In genomic region chr14:21773946-21774345, GRCm38 (mm10) we compare ENCODE assay signal across 29 mouse cellular contexts. TPM values are rescaled to one million over a fixed set of nuclear protein-coding genes. Genes with fewer than 3 reads are reported as not detected.
DNase-seq lines count a peak whose midpoint lies in the region; ATAC-seq and TF ChIP-seq lines count a peak whose summit lies in the region.
"Had no signal": no experiment of that assay in that cellular context is flagged by ENCODE, and none has a peak within 500 bp of the region (broad histone marks: within the 10 kb centered on the region; RNA-seq: fewer than 3 reads in every experiment).

No protein-coding gene starts in this region.

- H3K36me3 ChIP-seq in kidney, adult 2 months (ENCODE audit: control insufficient read depth, insufficient read depth, low read length): no peaks in the 10 kb centered on the region; the same call in 1 of the 2 replicates
- H3K36me3 ChIP-seq in liver, adult 2 months (ENCODE audit: control insufficient read depth, insufficient read depth, low read length): peaks cover 11% of the 10 kb centered on the region; the same call in 1 of the 2 replicates
- peaks cover 28% of the 10 kb centered on the region for H3K36me3 ChIP-seq in liver, embryonic 12.5 days
- 0 out of 2 replicates have a peak, but pooled peaks cover 5% of the 10 kb centered on the region for H3K36me3 ChIP-seq in intestine, postnatal 0 days (ENCODE audit: control insufficient read depth, insufficient read depth)

- H3K79me2 ChIP-seq in liver, adult 2 months (ENCODE audit: control insufficient read depth, insufficient read depth, low read length): peaks cover 34% of the 10 kb centered on the region

- H3K27ac ChIP-seq in kidney, adult 2 months (ENCODE audit: insufficient read depth, low read depth, low read length): no peak overlapping the region
- no peak overlapping the region for H3K27ac ChIP-seq in liver, adult 2 months (replicated peaks; ENCODE audit: insufficient read depth, low read depth, low read length)
- H3K27ac ChIP-seq in liver, embryonic 12.5 days: no peak overlapping the region
- H3K27ac ChIP-seq in intestine, postnatal 0 days (ENCODE audit: low read depth, low read length): no peak overlapping the region
- H3K27ac ChIP-seq: embryonic facial prominence, embryonic 10.5 days; embryonic facial prominence, embryonic 12.5 days; forebrain, embryonic 13.5 days; forebrain, embryonic 15.5 days had no signal

- no peak for TF ChIP-seq POLR2A in kidney, adult 2 months (IDR thresholded peaks at IDR 0.05; ENCODE audit: low read depth, low read length)
- no peak for TF ChIP-seq POLR2A in liver, adult 2 months (IDR thresholded peaks at IDR 0.05; ENCODE audit: extremely low read depth, insufficient read depth, low read length)

- no peak overlapping the region for H3K4me2 ChIP-seq in liver, embryonic 12.5 days
- H3K4me2 ChIP-seq in intestine, postnatal 0 days (replicated peaks; ENCODE audit: low read depth): no peak overlapping the region
- H3K4me2 ChIP-seq: embryonic facial prominence, embryonic 12.5 days; forebrain, embryonic 13.5 days; forebrain, embryonic 15.5 days had no signal

- H3K9me3 ChIP-seq in liver, embryonic 12.5 days (replicated peaks): no peaks in the 10 kb centered on the region
- no peaks in the 10 kb centered on the region for H3K9me3 ChIP-seq in intestine, postnatal 0 days (ENCODE audit: control insufficient read depth)
- H3K9me3 ChIP-seq: embryonic facial prominence, embryonic 12.5 days; forebrain, embryonic 13.5 days; forebrain, embryonic 15.5 days had no signal

- no peak overlapping the region for H3K4me3 ChIP-seq in kidney, adult 2 months (ENCODE audit: insufficient read depth, low read depth, low read length)
- H3K4me3 ChIP-seq in liver, adult 2 months (ENCODE audit: insufficient read depth, low read depth, low read length): no peak overlapping the region
- H3K4me3 ChIP-seq in liver, embryonic 12.5 days: no peak overlapping the region
- H3K4me3 ChIP-seq in intestine, postnatal 0 days (ENCODE audit: low read depth, low read length): no peak overlapping the region
- H3K4me3 ChIP-seq: embryonic facial prominence, embryonic 10.5 days; embryonic facial prominence, embryonic 12.5 days; forebrain, embryonic 13.5 days; forebrain, embryonic 15.5 days had no signal

- H3K4me1 ChIP-seq in kidney, adult 2 months (ENCODE audit: control insufficient read depth, insufficient read depth, low read length): peaks cover 18% of the 10 kb centered on the region; the same call in 1 of the 2 replicates
- H3K4me1 ChIP-seq in liver, adult 2 months (ENCODE audit: control insufficient read depth, insufficient read depth, low read length): peaks cover 11% of the 10 kb centered on the region
- no peaks in the 10 kb centered on the region for H3K4me1 ChIP-seq in liver, embryonic 12.5 days
- 0 out of 2 replicates have a peak, but pooled peaks cover 3% of the 10 kb centered on the region for H3K4me1 ChIP-seq in intestine, postnatal 0 days (replicated peaks; ENCODE audit: control insufficient read depth, insufficient read depth, low read length)
- H3K4me1 ChIP-seq: forebrain, embryonic 15.5 days had no signal

- TF ChIP-seq CTCF in kidney, adult 2 months (conservative IDR thresholded peaks at IDR 0.05; ENCODE audit: insufficient read depth, insufficient read length, low read depth, low read length): no peak
- TF ChIP-seq CTCF in liver, adult 2 months (IDR thresholded peaks at IDR 0.05; ENCODE audit: low read depth, low read length): no peak
- no peak for TF ChIP-seq CTCF in intestine, postnatal 0 days (IDR thresholded peaks at IDR 0.05; ENCODE audit: low read depth)

- ATAC-seq in liver, embryonic 12.5 days: no peak
- peak; percentile 56; the same call in 1 of the 2 replicates for ATAC-seq in intestine, postnatal 0 days
- ATAC-seq: activated CD4-positive, CD25-positive, alpha-beta regulatory T cell, adult 4 months; CD4-positive, CD25-positive, alpha-beta regulatory T cell, adult 4 months; forebrain, embryonic 13.5 days; forebrain, embryonic 15.5 days; Patski had no signal

- peak; percentile 81 for DNase-seq in kidney, adult 2 months
- no peak for DNase-seq in kidney, postnatal 4 days
- peak; percentile 14 for DNase-seq in kidney, postnatal 14 days
- DNase-seq in kidney, adult 11 months: no peak
- DNase-seq in liver, adult 2 months (ENCODE audit: extremely low read depth, low read depth, low spot score): peak; percentile 45
- DNase-seq in c-Kit-positive CD71-positive TER-119-positive erythroid progenitor cells, embryonic 14.5 days (ENCODE audit: low spot score): no peak
- DNase-seq: adrenal gland, adult 8-10 months; adrenal gland, postnatal 14 days; adrenal gland, postnatal 36 days; B cell, adult 2 months; cerebellum, adult 11 months; cerebellum, adult 18-20 months; cerebellum, adult 8-10 months; cerebellum, adult 9-11 months; cerebellum, postnatal 14 days; cerebellum, postnatal 36 days had no signal

- no peaks in the 10 kb centered on the region for H3K27me3 ChIP-seq in kidney, adult 2 months (replicated peaks; ENCODE audit: control insufficient read depth, insufficient read depth, low read length)
- H3K27me3 ChIP-seq in liver, adult 2 months (ENCODE audit: control insufficient read depth, insufficient read depth, low read length): no peaks in the 10 kb centered on the region
- no peaks in the 10 kb centered on the region for H3K27me3 ChIP-seq in liver, embryonic 12.5 days (replicated peaks)
- H3K27me3 ChIP-seq in intestine, postnatal 0 days (replicated peaks; ENCODE audit: control insufficient read depth, insufficient read depth, low read length): no peaks in the 10 kb centered on the region
- H3K27me3 ChIP-seq: CH12.LX; embryonic facial prominence, embryonic 12.5 days; forebrain, embryonic 13.5 days; forebrain, embryonic 15.5 days; Patski had no signal

- H3K9ac ChIP-seq in liver, adult 2 months (ENCODE audit: low read depth, low read length): no peak overlapping the region
- H3K9ac ChIP-seq in liver, embryonic 12.5 days: no peak overlapping the region
- no peak overlapping the region for H3K9ac ChIP-seq in intestine, postnatal 0 days (ENCODE audit: low read depth, low read length)
- H3K9ac ChIP-seq: embryonic facial prominence, embryonic 12.5 days; forebrain, embryonic 13.5 days; forebrain, embryonic 15.5 days had no signal

- 47% methylated on average over 2 of the region's 2 CpGs for WGBS in kidney, adult 2 months
- WGBS in liver, adult 2 months: 14% methylated on average over 2 of the region's 2 CpGs
- 71% methylated on average over 2 of the region's 2 CpGs for WGBS in liver, embryonic 12.5 days (ENCODE audit: insufficient replicate concordance)
- WGBS in intestine, postnatal 0 days: 37% methylated on average over 2 of the region's 2 CpGs

RNA-seq across cellular contexts. Expression of gene Dusp13, which starts 23.0 kb away (rescaled TPM):
- polyA plus RNA-seq in kidney, adult 2 months (2012; rRNA removed): 1.1 and 1.8 TPM in 2 replicates
- 0.20 TPM in 1 of 2 replicates, not detected in the other for total RNA-seq in liver, adult 2 months (2014; rRNA removed)
- polyA plus RNA-seq in liver, adult 2 months (2012; rRNA removed): 0.21 TPM in 1 of 2 replicates, not detected in the other
- not detected in 2 replicates for polyA plus RNA-seq in liver, embryonic 12.5 days (2016; fragmentation: Nextera tagmentation; extraction: Ambion mirVana)
- polyA plus RNA-seq in intestine, postnatal 0 days (2015; fragmentation: Nextera tagmentation; extraction: Ambion mirVana): 0.16 and 0.17 TPM in 2 replicates
- total RNA-seq: adrenal gland, postnatal 14 days; CH12.LX; common myeloid progenitor, adult 5-6 weeks had no signal
- polyA plus RNA-seq: activated CD4-positive, CD25-positive, alpha-beta regulatory T cell, adult 4 months; CD4-positive, CD25-positive, alpha-beta regulatory T cell, adult 4 months; embryonic facial prominence, embryonic 10.5 days; embryonic facial prominence, embryonic 12.5 days; forebrain, embryonic 11.5 days; forebrain, embryonic 13.5 days; forebrain, embryonic 15.5 days; G1E had no signal

RNA-seq across cellular contexts. Expression of gene Samd8, which starts 23.6 kb away (rescaled TPM):
- 21.1 and 23.9 TPM in 2 replicates for polyA plus RNA-seq in kidney, adult 2 months (2012; rRNA removed)
- total RNA-seq in liver, adult 2 months (2014; rRNA removed): 27.1 and 40.9 TPM in 2 replicates
- 12.7 and 14.5 TPM in 2 replicates for polyA plus RNA-seq in liver, adult 2 months (2012; rRNA removed)
- 4.1 and 5.3 TPM in 2 replicates for polyA plus RNA-seq in liver, embryonic 12.5 days (2016; fragmentation: Nextera tagmentation; extraction: Ambion mirVana)
- polyA plus RNA-seq in intestine, postnatal 0 days (2015; fragmentation: Nextera tagmentation; extraction: Ambion mirVana): 16.3 and 16.4 TPM in 2 replicates

RNA-seq across cellular contexts. Expression of gene Vdac2, which starts 51.1 kb away (rescaled TPM):
- polyA plus RNA-seq in kidney, adult 2 months (2012; rRNA removed): 140 and 166 TPM in 2 replicates
- total RNA-seq in liver, adult 2 months (2014; rRNA removed): 87.0 and 89.3 TPM in 2 replicates
- polyA plus RNA-seq in liver, adult 2 months (2012; rRNA removed): 66.0 and 108 TPM in 2 replicates
- 194 and 198 TPM in 2 replicates for polyA plus RNA-seq in liver, embryonic 12.5 days (2016; fragmentation: Nextera tagmentation; extraction: Ambion mirVana)
- 354 and 371 TPM in 2 replicates for polyA plus RNA-seq in intestine, postnatal 0 days (2015; fragmentation: Nextera tagmentation; extraction: Ambion mirVana)

RNA-seq across cellular contexts. Expression of gene Dupd1, which starts 59.6 kb away (rescaled TPM):
- 0.11 and 0.52 TPM in 2 replicates for polyA plus RNA-seq in kidney, adult 2 months (2012; rRNA removed)
- not detected in 2 replicates for total RNA-seq in liver, adult 2 months (2014; rRNA removed)
- polyA plus RNA-seq in liver, adult 2 months (2012; rRNA removed): not detected in 2 replicates
- not detected in 2 replicates for polyA plus RNA-seq in liver, embryonic 12.5 days (2016; fragmentation: Nextera tagmentation; extraction: Ambion mirVana)
- not detected in 2 replicates for polyA plus RNA-seq in intestine, postnatal 0 days (2015; fragmentation: Nextera tagmentation; extraction: Ambion mirVana)
- total RNA-seq: CH12.LX; common myeloid progenitor, adult 5-6 weeks; G1E had no signal
- polyA plus RNA-seq: activated CD4-positive, CD25-positive, alpha-beta regulatory T cell, adult 4 months; CD4-positive, CD25-positive, alpha-beta regulatory T cell, adult 4 months; embryonic facial prominence, embryonic 10.5 days; forebrain, embryonic 11.5 days; forebrain, embryonic 13.5 days; forebrain, embryonic 15.5 days; G1E; Patski had no signal

Comparison
In these comparisons a context has a peak if more than half of its experiments do, and no peak if none do; other contexts are left out.
1. DNase-seq: peak in kidney, adult 2 months (single experiment), kidney, postnatal 14 days (single experiment) and liver, adult 2 months (single experiment); none in kidney, postnatal 4 days (0 of 2), kidney, adult 11 months (single experiment) and c-Kit-positive CD71-positive TER-119-positive erythroid progenitor cells, embryonic 14.5 days (single experiment).